Mouse (Mus musculus) embryonic facial prominence, embryonic 14.5 days (tissue): Measurements from ENCODE around the gene Fam219a. TPM values are rescaled to one million over a fixed set of nuclear protein-coding genes. Genes with fewer than 3 reads are reported as not detected.
A peak's percentile ranks its signal among the peaks of the same experiment; 100 is the strongest.

Source experiments
- ATAC-seq: fragments of 200-750 bp; cut with Nextera tagmentation; 2 replicates; pipeline ENCODE4 v1.8.0; 2017; ENCODE audit warnings: low read depth, moderate number of reproducible peaks, moderate TSS enrichment
- DNase-seq: peaks from one replicate; pipeline ENCODE4 v3.0.0-alpha.2; 2015; ENCODE audit warnings: low spot score
- H3K27ac ChIP-seq: fragments of 300-500 bp; sonication (generic); replicated peaks from 2 replicates; pipeline ENCODE4 v1.5.1; 2014; ENCODE audit warnings: low read depth, mild to moderate bottlenecking, low read length, moderate library complexity
- H3K27me3 ChIP-seq: fragments of 300-500 bp; sonication (generic); replicated peaks from 2 replicates; pipeline ENCODE4 v1.6.1; 2014; ENCODE audit warnings: low read length; ENCODE audit not compliant: control insufficient read depth, insufficient read depth
- H3K36me3 ChIP-seq: fragments of 300-500 bp; sonication (generic); 2 replicates; pipeline ENCODE4 v1.6.1; 2014; ENCODE audit warnings: low read length, mixed read lengths; ENCODE audit not compliant: control insufficient read depth, insufficient read depth
- H3K4me1 ChIP-seq: fragments of 300-500 bp; sonication (generic); 2 replicates; pipeline ENCODE4 v1.6.1; 2014; ENCODE audit warnings: antibody characterized with exemption, low read length; ENCODE audit not compliant: control insufficient read depth, insufficient read depth
- H3K4me2 ChIP-seq: fragments of 300-500 bp; sonication (generic); 2 replicates; pipeline ENCODE4 v1.6.1; 2014; ENCODE audit warnings: low read depth, mild to moderate bottlenecking, low read length, moderate library complexity, mixed read lengths
- H3K4me3 ChIP-seq: fragments of 300-500 bp; sonication (generic); 2 replicates; pipeline ENCODE4 v1.5.1; 2014; ENCODE audit warnings: low read depth, mild to moderate bottlenecking, low read length
- H3K9ac ChIP-seq: fragments of 300-500 bp; sonication (generic); 2 replicates; pipeline ENCODE4 v1.6.1; 2014; ENCODE audit warnings: low read depth, mild to moderate bottlenecking, low read length, moderate library complexity, mixed read lengths
- H3K9me3 ChIP-seq: fragments of 300-500 bp; sonication (generic); 2 replicates; pipeline ENCODE4 v1.6.1; 2016; ENCODE audit warnings: low read length; ENCODE audit not compliant: control insufficient read depth
- WGBS: fragments of 180-500 bp; shearing (Covaris S2); extraction: QIAGEN DNeasy Blood & Tissue Kit; methylation state at CpG from one replicate; pipeline ENCODE4 v1.1.7; 2014; 5-methylcytosine and 5-hydroxymethylcytosine counted together
- polyA plus RNA-seq: library from polyadenylated mRNA; unstranded; fragments of >200 nt; fragmentation: Nextera tagmentation; extraction: Ambion mirVana; gene quantifications from 2 replicates; pipeline ENCODE4 v1.2.1, GENCODE M21; 2014

The Fam219a gene
- polyA plus RNA-seq, 1 experiment from 2014 or later: 4.0 TPM

- peak overlapping the region; percentile 69 for H3K9ac ChIP-seq
- H3K27ac ChIP-seq: no peak overlapping the region
- peaks cover 6% of the 10 kb centered on the region; the same call in 1 of the 2 replicates for H3K4me1 ChIP-seq
- no peaks in the 10 kb centered on the region for H3K36me3 ChIP-seq
- DNase-seq (peak; percentile 32), ATAC-seq (no peak)
- peak overlapping the region; percentile 55 for H3K4me3 ChIP-seq
- H3K4me2 ChIP-seq: peak overlapping the region; percentile 95
- H3K27me3 ChIP-seq: 0 out of 2 replicates have a peak, but pooled peaks cover 7% of the 10 kb centered on the region
- H3K9me3 ChIP-seq: no peaks in the 10 kb centered on the region
- 3% methylated on average over 21 of the region's 22 CpGs for WGBS
Measured at GRCm38 (mm10) chr4:41507326-41507924, 61.9 kb downstream of the Fam219a start.

GRCm38 (mm10) chr4:41506906-41507305, 62.4 kb downstream of the Fam219a start:
- 0% methylated on average over 15 of the region's 29 CpGs for WGBS
- H3K27ac ChIP-seq: no peak overlapping the region
- DNase-seq: peak; percentile 91
- ATAC-seq: peak; percentile 74
- peak overlapping the region; percentile 55 for H3K4me3 ChIP-seq
- H3K9me3 ChIP-seq: no peaks in the 10 kb centered on the region
- H3K27me3 ChIP-seq: 0 out of 2 replicates have a peak, but pooled peaks cover 7% of the 10 kb centered on the region
- H3K4me2 ChIP-seq: peak overlapping the region; percentile 95
- no peaks in the 10 kb centered on the region for H3K36me3 ChIP-seq
- peaks cover 9% of the 10 kb centered on the region; the same call in 1 of the 2 replicates for H3K4me1 ChIP-seq
- H3K9ac ChIP-seq: peak overlapping the region; percentile 69

GRCm38 (mm10) chr4:41506156-41506555, 63.2 kb downstream of the Fam219a start:
- whole genome bisulfite sequencing: 10% methylated on average over 13 of the region's 13 CpGs
- Histone ChIP-seq H3K9ac (no peak overlapping the region), H3K4me1 (peaks cover 9% of the 10 kb centered on the region; the same call in 1 of the 2 replicates), H3K9me3 (no peaks in the 10 kb centered on the region), H3K27ac (no peak overlapping the region), H3K4me3 (no peak overlapping the region), H3K27me3 (peaks cover 13% of the 10 kb centered on the region), H3K36me3 (no peaks in the 10 kb centered on the region), H3K4me2 (peak overlapping the region; percentile 95; the same call in 1 of the 2 replicates)
- no peak for ATAC-seq
- peak; percentile 29 for DNase-seq

- DNase-seq (no peak), ATAC-seq (no peak)
- no peaks in the 10 kb centered on the region for H3K36me3 ChIP-seq
- H3K4me1 ChIP-seq: peaks cover 9% of the 10 kb centered on the region; the same call in 1 of the 2 replicates
- 52% methylated on average over 11 of the region's 11 CpGs for WGBS
- H3K4me2 ChIP-seq: no peak overlapping the region
- peaks cover 24% of the 10 kb centered on the region for H3K27me3 ChIP-seq
- no peak overlapping the region for H3K9ac ChIP-seq
- no peak overlapping the region for H3K27ac ChIP-seq
- H3K4me3 ChIP-seq: no peak overlapping the region
- H3K9me3 ChIP-seq: no peaks in the 10 kb centered on the region
Measured at GRCm38 (mm10) chr4:41505131-41505551, 64.2 kb downstream of the Fam219a start.

GRCm38 (mm10) chr4:41504325-41504724, 65.0 kb downstream of the Fam219a start:
- H3K27me3 ChIP-seq: peaks cover 32% of the 10 kb centered on the region
- H3K4me2 ChIP-seq: no peak overlapping the region

GRCm38 (mm10) chr4:41502986-41503412, 66.3 kb downstream of the Fam219a start, which contains the start of gene AI464131:
TSS of gene AI464131 (minus strand) at chr4:41503076.
- Histone ChIP-seq H3K9ac (peak within 1 kb of the TSS; percentile 34; the same call in 1 of the 2 replicates), H3K4me2 (peak within 1 kb of the TSS; percentile 55), H3K9me3 (no peaks in the 10 kb centered on the region), H3K36me3 (no peaks in the 10 kb centered on the region), H3K27ac (peak within 1 kb of the TSS; percentile 31; the same call in 1 of the 2 replicates), H3K4me3 (peak within 1 kb of the TSS; percentile 38), H3K27me3 (peaks cover 39% of the 10 kb centered on the region), H3K4me1 (peaks cover 16% of the 10 kb centered on the region)
- 1% methylated on average over 13 of the region's 18 CpGs for WGBS
- peak; percentile 93 for ATAC-seq
- DNase-seq: peak; percentile 98

More at GRCm38 (mm10) chr4:41504325-41504724, 65.0 kb downstream of the Fam219a start:
- ATAC-seq: no peak
- 68% methylated on average over 5 of the region's 5 CpGs for WGBS
- Histone ChIP-seq H3K9ac (no peak overlapping the region), H3K4me1 (peaks cover 9% of the 10 kb centered on the region; the same call in 1 of the 2 replicates), H3K9me3 (no peaks in the 10 kb centered on the region), H3K36me3 (no peaks in the 10 kb centered on the region), H3K4me3 (no peak overlapping the region), H3K27ac (no peak overlapping the region)
- no peak for DNase-seq

- DNase-seq: peak; percentile 88
Measured at GRCm38 (mm10) chr4:41502171-41502940, 67.0 kb downstream of the Fam219a start.

GRCm38 (mm10) chr4:41500787-41501186, 68.6 kb downstream of the Fam219a start:
- Histone ChIP-seq H3K4me3 (no peak overlapping the region), H3K27me3 (peaks cover 54% of the 10 kb centered on the region), H3K36me3 (no peaks in the 10 kb centered on the region), H3K4me1 (peaks cover 16% of the 10 kb centered on the region), H3K9me3 (no peaks in the 10 kb centered on the region), H3K27ac (no peak overlapping the region), H3K4me2 (no peak overlapping the region), H3K9ac (no peak overlapping the region)
- ATAC-seq (no peak), DNase-seq (no peak)
- WGBS: 60% methylated on average over 4 of the region's 4 CpGs

More at GRCm38 (mm10) chr4:41502171-41502940, 67.0 kb downstream of the Fam219a start:
- no peaks in the 10 kb centered on the region for H3K9me3 ChIP-seq
- H3K27me3 ChIP-seq: peaks cover 44% of the 10 kb centered on the region
- peaks cover 22% of the 10 kb centered on the region for H3K4me1 ChIP-seq
- peak overlapping the region; percentile 55 for H3K4me2 ChIP-seq
- H3K27ac ChIP-seq: peak overlapping the region; percentile 31; the same call in 1 of the 2 replicates
- peak overlapping the region; percentile 34; the same call in 1 of the 2 replicates for H3K9ac ChIP-seq
- peak; percentile 62 for ATAC-seq
- WGBS: 14% methylated on average over 16 of the region's 20 CpGs
- H3K36me3 ChIP-seq: no peaks in the 10 kb centered on the region
- peak overlapping the region; percentile 38 for H3K4me3 ChIP-seq
